Mouse (Mus musculus): ENCODE results near the gene Rsl1d1.

GRCm38 (mm10) chr16:11176208-11176883, 26.8 kb downstream of the Rsl1d1 start, which contains the start of gene Zc3h7a:
- TF ChIP-seq CTCF (IDR thresholded peaks at IDR 0.05; ENCODE audit: insufficient read depth, low read depth, low read length) (peak; percentile 97), POLR2A (IDR thresholded peaks at IDR 0.05; ENCODE audit: insufficient read depth, low read depth, low read length) (peak; percentile 84)
